Mouse (Mus musculus) C2C12 (cell line): ENCODE results near the gene Epgn. TPM values are rescaled to one million over a fixed set of nuclear protein-coding genes. Genes with fewer than 3 reads are reported as not detected.
A peak's percentile ranks its signal among the peaks of the same experiment; 100 is the strongest.

ENCODE experiments used
- H3K27me3 ChIP-seq: one replicate; pipeline ENCODE4 v1.6.1; 2011; ENCODE audit not compliant: control insufficient read depth, insufficient read depth, insufficient read length
- H3K36me3 ChIP-seq: one replicate; pipeline ENCODE4 v1.6.1; 2011; ENCODE audit not compliant: control insufficient read depth, insufficient read depth
- H3K4me3 ChIP-seq: one replicate; pipeline ENCODE4 v1.5.1; 2011; ENCODE audit warnings: mild to moderate bottlenecking, control low read depth; ENCODE audit not compliant: poor library complexity, insufficient read depth, severe bottlenecking
- H3K79me2 ChIP-seq: one replicate; pipeline ENCODE4 v1.6.1; 2011; ENCODE audit not compliant: control insufficient read depth, insufficient read depth
- H3K79me3 ChIP-seq: one replicate; pipeline ENCODE4 v1.6.1; 2011; ENCODE audit warnings: low read depth, control low read depth
- H3ac ChIP-seq: one replicate; pipeline ENCODE3; 2011; ENCODE audit warnings: low read depth; ENCODE audit not compliant: control insufficient read depth, insufficient read length
- CEBPB ChIP-seq: IDR thresholded peaks from one replicate; pipeline ENCODE4 v1.6.1; 2011; ENCODE audit warnings: low read depth, mild to moderate bottlenecking, control low read depth, moderate library complexity
- CTCF ChIP-seq: IDR thresholded peaks from one replicate; pipeline ENCODE4 v1.5.1; 2011; ENCODE audit not compliant: control insufficient read depth, insufficient read depth, insufficient read length
- FOSL1 ChIP-seq: IDR thresholded peaks from one replicate; pipeline ENCODE4 v1.8.0; 2011; ENCODE audit warnings: mild to moderate bottlenecking, low read length; ENCODE audit not compliant: poor library complexity, insufficient read depth, severe bottlenecking
- MAX ChIP-seq: IDR thresholded peaks from one replicate; pipeline ENCODE4 v1.6.1; 2011; ENCODE audit warnings: mild to moderate bottlenecking, control low read depth
- MYOD1 ChIP-seq: IDR thresholded peaks from one replicate; pipeline ENCODE4 v1.6.1; 2011; ENCODE audit warnings: low read depth; ENCODE audit not compliant: control insufficient read depth, insufficient read length
- MYOG ChIP-seq: IDR thresholded peaks from one replicate; pipeline ENCODE4 v1.6.1; 2011; ENCODE audit not compliant: control insufficient read depth, insufficient read length; ENCODE audit errors: extremely low read depth
- USF1 ChIP-seq: IDR thresholded peaks from one replicate; pipeline ENCODE4 v1.6.1; 2011; ENCODE audit warnings: low read depth, mild to moderate bottlenecking, control low read depth, moderate library complexity
- long read RNA-seq, 2 experiments: library from polyadenylated mRNA; unstranded; transcript quantifications; one replicate each; pipeline ENCODE4 v2.0.0; 2019 to 2020
- polyA plus RNA-seq: library from polyadenylated mRNA; unstranded; fragments of >200 nt; fragmentation: generic; extraction: Trizol; gene quantifications from one replicate; pipeline ENCODE4 v1.2.1, GENCODE M21; 2012; ENCODE audit warnings: missing spikeins

Epgn gene
- polyA plus RNA-seq, result 0.04 TPM
- long read RNA-seq, experiment 1, result 0 reads
- long read RNA-seq, experiment 2, result 0 reads

DNA sequence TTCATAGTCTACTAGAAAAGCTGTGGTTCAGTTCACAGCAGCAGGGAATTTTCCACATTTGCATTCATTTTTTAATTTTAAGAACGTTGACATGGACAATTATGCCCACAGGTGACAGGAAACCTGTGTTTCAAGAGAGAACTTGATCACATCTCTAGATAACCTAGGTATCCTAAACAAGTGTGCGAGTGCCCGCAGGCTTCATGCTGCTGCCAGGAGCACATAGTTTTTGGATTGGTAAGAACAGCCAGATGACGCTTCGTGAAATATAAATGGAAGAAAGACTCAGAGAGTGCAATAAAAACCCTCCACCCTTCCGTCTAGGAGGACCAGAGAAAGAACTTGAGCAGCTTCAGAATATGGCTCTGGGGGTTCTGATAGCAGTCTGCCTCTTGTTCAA, at the start of gene Epgn:
Epgn (plus strand) TSS at position 301 of the 400 bp plus-strand sequence.
- no peaks in the 10 kb centered on the region for H3K27me3 ChIP-seq
- no peaks in the 10 kb centered on the region for H3K79me2 ChIP-seq
- H3ac ChIP-seq, result no peak within 1 kb of the TSS
- TF ChIP-seq MAX (no peak), FOSL1 (no peak), CEBPB (no peak), MYOD1 (no peak), CTCF (no peak), MYOG (no peak), USF1 (no peak)
- H3K36me3 ChIP-seq, result no peaks in the 10 kb centered on the region
- H3K4me3 ChIP-seq, result no peak within 1 kb of the TSS
- no peaks in the 10 kb centered on the region for H3K79me3 ChIP-seq

DNA sequence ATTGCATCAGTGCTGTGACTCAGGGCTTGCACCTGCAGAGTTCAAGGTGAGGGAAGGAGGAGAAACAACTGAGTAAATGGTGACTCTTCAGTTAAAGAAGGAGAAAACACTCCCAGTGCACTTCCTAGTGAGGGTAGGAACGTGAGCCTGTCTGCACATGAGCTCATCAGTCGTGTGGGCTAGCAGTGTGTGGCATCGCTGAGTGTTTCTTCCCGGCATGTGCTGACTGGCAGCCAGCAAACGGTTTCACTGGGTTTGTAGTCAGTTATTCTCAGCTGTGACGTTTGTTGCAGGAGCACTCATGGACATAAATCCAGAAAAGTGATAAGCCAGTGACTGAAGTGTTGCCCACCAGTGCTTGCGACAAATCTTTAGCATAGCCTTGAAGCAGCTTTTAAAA, 47.0 kb upstream of the Epgn start:
- no peaks in the 10 kb centered on the region for H3K27me3 ChIP-seq
- no peak overlapping the region for H3K4me3 ChIP-seq
- H3K79me2 ChIP-seq, result no peaks in the 10 kb centered on the region
- no peak overlapping the region for H3ac ChIP-seq
- H3K36me3 ChIP-seq, result no peaks in the 10 kb centered on the region
- TF ChIP-seq USF1 (no peak), MYOD1 (no peak), MYOG (no peak), MAX (no peak), CEBPB (no peak), CTCF (no peak), FOSL1 (no peak)
- no peaks in the 10 kb centered on the region for H3K79me3 ChIP-seq

DNA sequence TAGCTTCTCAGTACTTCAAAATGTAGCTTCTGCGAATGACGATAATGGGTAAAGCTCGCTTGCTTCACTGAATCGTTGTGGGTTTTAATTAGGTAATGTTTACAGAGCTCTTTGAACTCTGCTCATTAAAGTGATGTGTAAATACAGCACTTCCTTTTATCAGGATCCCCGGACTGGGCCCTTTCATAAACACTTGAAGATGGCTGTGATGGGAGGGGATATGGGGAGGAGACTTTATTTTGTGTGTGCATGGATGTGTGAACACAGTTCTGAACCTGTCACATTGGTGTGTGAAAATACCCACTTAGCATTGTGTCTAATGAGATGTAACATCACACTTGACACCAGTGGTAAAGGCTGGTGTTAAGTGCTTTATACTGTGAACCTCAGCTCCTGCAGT, 39.7 kb upstream of the Epgn start:
- H3K4me3 ChIP-seq, result no peak overlapping the region
- TF ChIP-seq MYOD1, result no peak
- TF ChIP-seq USF1, result no peak
- no peak for TF ChIP-seq MYOG
- TF ChIP-seq CEBPB, result no peak
- no peak for TF ChIP-seq CTCF
- TF ChIP-seq MAX, result no peak
- TF ChIP-seq FOSL1, result no peak

DNA sequence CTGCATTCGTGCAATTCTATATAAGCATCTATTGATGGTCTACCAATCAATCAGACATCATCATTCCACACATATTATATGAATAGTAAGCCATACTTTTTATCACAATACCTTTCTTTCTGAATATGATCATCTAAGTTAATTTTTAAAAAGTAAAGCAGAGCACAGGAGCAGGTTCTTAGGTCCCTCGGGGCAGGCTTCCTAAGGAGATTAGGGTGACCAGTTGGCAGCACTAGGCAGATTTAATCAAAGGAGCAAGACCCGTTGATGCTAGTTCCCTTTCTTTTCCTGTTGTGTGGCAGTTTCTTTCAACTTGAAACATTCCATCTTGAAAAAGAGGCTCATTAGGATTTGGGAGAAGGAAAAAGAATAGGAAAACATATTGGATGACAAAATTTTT, 39.1 kb upstream of the Epgn start:
- no peak overlapping the region for H3K4me3 ChIP-seq
- TF ChIP-seq USF1 (no peak), MYOG (no peak), FOSL1 (no peak)
- no peaks in the 10 kb centered on the region for H3K27me3 ChIP-seq
- H3K36me3 ChIP-seq, result no peaks in the 10 kb centered on the region
- H3ac ChIP-seq, result no peak overlapping the region
- no peaks in the 10 kb centered on the region for H3K79me3 ChIP-seq
- H3K79me2 ChIP-seq, result no peaks in the 10 kb centered on the region

More for the DNA sequence above, 39.7 kb upstream of the Epgn start:
- H3ac ChIP-seq, result no peak overlapping the region
- H3K27me3 ChIP-seq, result no peaks in the 10 kb centered on the region
- no peaks in the 10 kb centered on the region for H3K79me3 ChIP-seq
- H3K36me3 ChIP-seq, result no peaks in the 10 kb centered on the region
- no peaks in the 10 kb centered on the region for H3K79me2 ChIP-seq

DNA sequence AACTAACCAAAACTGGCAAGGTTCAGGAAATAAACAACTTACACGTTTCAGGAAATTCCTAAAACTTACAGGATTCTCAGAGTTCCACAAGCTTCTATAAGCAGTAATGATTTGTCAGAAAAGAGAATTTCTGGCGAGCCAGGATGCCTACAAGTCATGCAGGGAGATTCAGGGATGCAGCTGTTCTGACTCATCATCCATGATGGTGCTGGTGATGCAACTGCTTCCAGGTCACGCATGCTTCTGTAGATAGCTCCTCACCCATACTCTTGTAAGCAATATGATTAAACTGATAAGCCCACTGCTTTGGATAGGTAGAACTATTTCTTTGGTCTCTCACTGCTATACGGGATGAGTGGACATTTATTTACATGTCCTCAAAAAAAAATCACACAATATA, 38.7 kb upstream of the Epgn start:
- TF ChIP-seq CTCF (no peak), CEBPB (peak; percentile 50), FOSL1 (no peak), MAX (no peak), MYOD1 (peak; percentile 59), USF1 (no peak), MYOG (no peak)
- no peaks in the 10 kb centered on the region for H3K79me3 ChIP-seq
- H3K4me3 ChIP-seq, result no peak overlapping the region
- H3K36me3 ChIP-seq, result no peaks in the 10 kb centered on the region
- no peaks in the 10 kb centered on the region for H3K79me2 ChIP-seq
- no peaks in the 10 kb centered on the region for H3K27me3 ChIP-seq
- H3ac ChIP-seq, result no peak overlapping the region

DNA sequence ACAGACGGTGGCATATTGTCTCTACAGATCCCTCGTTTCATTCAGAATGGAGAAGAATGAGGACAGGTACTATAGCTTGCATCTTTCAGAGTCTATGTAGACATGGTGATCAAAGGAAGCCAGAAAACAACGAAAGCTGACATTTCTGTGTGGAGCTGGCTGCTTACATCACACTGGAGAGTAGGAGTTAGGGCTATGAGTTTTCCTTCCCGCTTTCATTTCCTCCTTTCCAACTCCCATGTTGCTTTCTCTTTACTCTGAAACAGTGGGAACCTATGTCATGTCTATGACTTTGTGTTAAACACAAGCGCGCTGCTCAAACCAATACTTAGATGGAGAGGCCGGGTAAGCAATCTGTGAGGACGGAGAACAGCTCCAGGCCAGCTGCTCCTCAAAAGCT, 27.3 kb upstream of the Epgn start:
- no peak overlapping the region for H3ac ChIP-seq
- TF ChIP-seq CEBPB (no peak), FOSL1 (no peak)
- no peaks in the 10 kb centered on the region for H3K79me3 ChIP-seq
- H3K36me3 ChIP-seq, result no peaks in the 10 kb centered on the region
- H3K79me2 ChIP-seq, result no peaks in the 10 kb centered on the region
- H3K4me3 ChIP-seq, result no peak overlapping the region
- no peaks in the 10 kb centered on the region for H3K27me3 ChIP-seq
